Mouse (Mus musculus): ENCODE results near the gene St3gal3.

Gene St3gal3

GRCm38 (mm10) chr4:118060915-118061530, 73.7 kb downstream of the St3gal3 start:
- no peak for DNase-seq (ENCODE audit: low read depth, low spot score)
- Histone ChIP-seq H3K36me3 (ENCODE audit: control insufficient read depth, insufficient read depth, low read length, poor library complexity, severe bottlenecking) (no peaks in the 10 kb centered on the region), H3K27me3 (ENCODE audit: control insufficient read depth, insufficient read depth, low read length, poor library complexity, severe bottlenecking) (no peaks in the 10 kb centered on the region)

- DNase-seq (ENCODE audit: low read depth, low spot score) = no peak
- no peaks in the 10 kb centered on the region for H3K27me3 ChIP-seq (ENCODE audit: control insufficient read depth, insufficient read depth, low read length, poor library complexity, severe bottlenecking)
- H3K36me3 ChIP-seq (ENCODE audit: control insufficient read depth, insufficient read depth, low read length, poor library complexity, severe bottlenecking) = no peaks in the 10 kb centered on the region
Observed at GRCm38 (mm10) chr4:118059816-118060475, 74.8 kb downstream of the St3gal3 start.

- H3K27me3 ChIP-seq (ENCODE audit: control insufficient read depth, insufficient read depth, low read length, poor library complexity, severe bottlenecking) = no peaks in the 10 kb centered on the region
- no peaks in the 10 kb centered on the region for H3K36me3 ChIP-seq (ENCODE audit: control insufficient read depth, insufficient read depth, low read length, poor library complexity, severe bottlenecking)
- no peak for DNase-seq (ENCODE audit: low read depth, low spot score)
Observed at GRCm38 (mm10) chr4:118058116-118058677, 76.5 kb downstream of the St3gal3 start.

GRCm38 (mm10) chr4:118057076-118057475, 77.6 kb downstream of the St3gal3 start:
- no peak for DNase-seq (ENCODE audit: low read depth, low spot score)
- Histone ChIP-seq H3K36me3 (ENCODE audit: control insufficient read depth, insufficient read depth, low read length, poor library complexity, severe bottlenecking) (no peaks in the 10 kb centered on the region), H3K27me3 (ENCODE audit: control insufficient read depth, insufficient read depth, low read length, poor library complexity, severe bottlenecking) (no peaks in the 10 kb centered on the region)

- peaks cover 3% of the 10 kb centered on the region; the same call in 1 of the 2 replicates for H3K36me3 ChIP-seq (ENCODE audit: control insufficient read depth, insufficient read depth, low read length, poor library complexity, severe bottlenecking)
- H3K27me3 ChIP-seq (ENCODE audit: control insufficient read depth, insufficient read depth, low read length, poor library complexity, severe bottlenecking) = no peaks in the 10 kb centered on the region
- DNase-seq (ENCODE audit: low read depth, low spot score) = no peak
Observed at GRCm38 (mm10) chr4:118054615-118055014, 80.1 kb downstream of the St3gal3 start.

GRCm38 (mm10) chr4:118053904-118054303, 80.8 kb downstream of the St3gal3 start:
- Histone ChIP-seq H3K36me3 (ENCODE audit: control insufficient read depth, insufficient read depth, low read length, poor library complexity, severe bottlenecking) (peaks cover 3% of the 10 kb centered on the region; the same call in 1 of the 2 replicates), H3K27me3 (ENCODE audit: control insufficient read depth, insufficient read depth, low read length, poor library complexity, severe bottlenecking) (no peaks in the 10 kb centered on the region)
- DNase-seq (ENCODE audit: low read depth, low spot score) = no peak

- H3K36me3 ChIP-seq (ENCODE audit: control insufficient read depth, insufficient read depth, low read length, poor library complexity, severe bottlenecking) = peaks cover 3% of the 10 kb centered on the region
- DNase-seq (ENCODE audit: low read depth, low spot score) = no peak
- no peaks in the 10 kb centered on the region for H3K27me3 ChIP-seq (ENCODE audit: control insufficient read depth, insufficient read depth, low read length, poor library complexity, severe bottlenecking)
Observed at GRCm38 (mm10) chr4:118049606-118050302, 85.0 kb downstream of the St3gal3 start.

GRCm38 (mm10) chr4:118044510-118044909, 90.2 kb downstream of the St3gal3 start:
- Histone ChIP-seq H3K36me3 (ENCODE audit: control insufficient read depth, insufficient read depth, low read length, poor library complexity, severe bottlenecking) (no peaks in the 10 kb centered on the region; the same call in 1 of the 2 replicates), H3K27me3 (ENCODE audit: control insufficient read depth, insufficient read depth, low read length, poor library complexity, severe bottlenecking) (no peaks in the 10 kb centered on the region)
- no peak for DNase-seq (ENCODE audit: low read depth, low spot score)

- no peak for DNase-seq (ENCODE audit: low read depth, low spot score)
- no peaks in the 10 kb centered on the region; the same call in 1 of the 2 replicates for H3K36me3 ChIP-seq (ENCODE audit: control insufficient read depth, insufficient read depth, low read length, poor library complexity, severe bottlenecking)
- H3K27me3 ChIP-seq (ENCODE audit: control insufficient read depth, insufficient read depth, low read length, poor library complexity, severe bottlenecking) = no peaks in the 10 kb centered on the region
Observed at GRCm38 (mm10) chr4:118043331-118044002, 91.2 kb downstream of the St3gal3 start.

- Histone ChIP-seq H3K36me3 (ENCODE audit: control insufficient read depth, insufficient read depth, low read length, poor library complexity, severe bottlenecking) (no peaks in the 10 kb centered on the region; the same call in 1 of the 2 replicates), H3K27me3 (ENCODE audit: control insufficient read depth, insufficient read depth, low read length, poor library complexity, severe bottlenecking) (no peaks in the 10 kb centered on the region)
- DNase-seq (ENCODE audit: low read depth, low spot score) = no peak
Observed at GRCm38 (mm10) chr4:118042671-118043320, 91.9 kb downstream of the St3gal3 start.

GRCm38 (mm10) chr4:118041145-118041544, 93.6 kb downstream of the St3gal3 start:
- Histone ChIP-seq H3K27me3 (ENCODE audit: control insufficient read depth, insufficient read depth, low read length, poor library complexity, severe bottlenecking) (no peaks in the 10 kb centered on the region), H3K36me3 (ENCODE audit: control insufficient read depth, insufficient read depth, low read length, poor library complexity, severe bottlenecking) (no peaks in the 10 kb centered on the region; the same call in 1 of the 2 replicates)
- DNase-seq (ENCODE audit: low read depth, low spot score) = no peak

- H3K27me3 ChIP-seq (ENCODE audit: control insufficient read depth, insufficient read depth, low read length, poor library complexity, severe bottlenecking) = no peaks in the 10 kb centered on the region
- H3K36me3 ChIP-seq (ENCODE audit: control insufficient read depth, insufficient read depth, low read length, poor library complexity, severe bottlenecking) = no peaks in the 10 kb centered on the region; the same call in 1 of the 2 replicates
- DNase-seq (ENCODE audit: low read depth, low spot score) = no peak
Observed at GRCm38 (mm10) chr4:118040650-118041049, 94.1 kb downstream of the St3gal3 start.

- no peaks in the 10 kb centered on the region for H3K36me3 ChIP-seq (ENCODE audit: control insufficient read depth, insufficient read depth, low read length, poor library complexity, severe bottlenecking)
- DNase-seq (ENCODE audit: low read depth, low spot score) = no peak
- no peaks in the 10 kb centered on the region for H3K27me3 ChIP-seq (ENCODE audit: control insufficient read depth, insufficient read depth, low read length, poor library complexity, severe bottlenecking)
Observed at GRCm38 (mm10) chr4:118039964-118040363, 94.8 kb downstream of the St3gal3 start.

- Histone ChIP-seq H3K36me3 (ENCODE audit: control insufficient read depth, insufficient read depth, low read length, poor library complexity, severe bottlenecking) (no peaks in the 10 kb centered on the region), H3K27me3 (ENCODE audit: control insufficient read depth, insufficient read depth, low read length, poor library complexity, severe bottlenecking) (no peaks in the 10 kb centered on the region)
- DNase-seq (ENCODE audit: low read depth, low spot score) = no peak
Observed at GRCm38 (mm10) chr4:118038023-118038422, 96.7 kb downstream of the St3gal3 start.
